Mouse (Mus musculus): ENCODE results near the gene Gm10638. TPM values are rescaled to one million over a fixed set of nuclear protein-coding genes. Genes with fewer than 3 reads are reported as not detected.

The Gm10638 gene
- polyA plus RNA-seq, 1 experiment from 2014 or later, result 5.9 TPM

DNA sequence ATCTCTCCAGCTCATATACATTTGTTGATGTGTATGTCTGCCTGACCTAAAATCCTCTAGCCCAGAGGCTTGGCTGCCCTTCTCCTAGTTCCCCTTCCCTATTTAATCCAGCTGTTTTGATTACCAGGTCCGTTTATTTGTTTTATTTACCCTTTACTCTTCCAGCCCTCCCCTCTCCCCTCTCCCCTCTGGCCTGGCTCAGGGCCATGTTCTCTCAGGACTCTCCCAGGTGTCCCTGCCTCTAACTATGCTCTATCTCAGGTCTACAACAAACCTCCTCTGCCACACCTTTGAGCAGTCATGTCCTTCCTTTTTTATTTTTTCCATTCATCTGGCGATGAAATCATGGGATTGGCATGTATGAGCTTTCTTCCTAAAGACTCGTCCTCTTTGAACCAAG, 15.2 kb upstream of the Gm10638 start:
- peaks cover 5% of the 10 kb centered on the region for H3K4me1 ChIP-seq (ENCODE audit: control insufficient read depth, insufficient read depth, low read length)
- 61% methylated on average over 3 of the region's 3 CpGs for WGBS
- no peaks in the 10 kb centered on the region for H3K9me3 ChIP-seq (ENCODE audit: control insufficient read depth, low read length)
- ATAC-seq (ENCODE audit: insufficient number of reproducible peaks, low FRiP score, low TSS enrichment, low read depth) (no peak), DNase-seq (ENCODE audit: low spot score) (no peak)
- no peak overlapping the region for H3K27ac ChIP-seq (replicated peaks; ENCODE audit: low read depth, low read length)
- no peak overlapping the region for H3K4me2 ChIP-seq (ENCODE audit: low read depth, severe bottlenecking)
- no peak overlapping the region for H3K9ac ChIP-seq (ENCODE audit: low read length)
- no peaks in the 10 kb centered on the region for H3K27me3 ChIP-seq (ENCODE audit: control insufficient read depth, insufficient read depth, low read length)
- no peak overlapping the region for H3K4me3 ChIP-seq (ENCODE audit: low read depth, low read length)
- H3K36me3 ChIP-seq (ENCODE audit: control insufficient read depth, insufficient read depth, low read length), result no peaks in the 10 kb centered on the region

DNA sequence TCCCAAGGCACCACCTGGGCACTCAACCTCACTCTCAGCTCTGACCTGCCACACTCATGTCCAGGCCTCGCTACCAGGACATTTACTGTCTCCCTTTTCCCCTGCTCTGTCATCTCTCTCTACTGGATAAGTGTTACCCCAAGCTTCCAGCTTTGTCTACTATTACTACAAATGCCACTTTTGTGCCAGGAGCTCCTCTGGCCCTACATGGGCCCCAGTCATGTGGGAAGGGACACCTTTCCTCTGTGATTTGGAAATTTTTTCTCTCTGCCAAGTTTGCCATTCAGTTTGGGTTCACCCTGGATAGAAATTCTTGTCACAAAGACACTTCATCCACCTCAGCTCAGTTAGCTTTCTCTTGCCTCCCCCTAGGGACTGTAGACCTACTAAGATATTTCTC, 14.6 kb upstream of the Gm10638 start:
- no peak for DNase-seq (ENCODE audit: low spot score)
- peaks cover 8% of the 10 kb centered on the region for H3K4me1 ChIP-seq (ENCODE audit: control insufficient read depth, insufficient read depth, low read length)
- H3K4me2 ChIP-seq (ENCODE audit: low read depth, severe bottlenecking), result no peak overlapping the region
- H3K36me3 ChIP-seq (ENCODE audit: control insufficient read depth, insufficient read depth, low read length), result no peaks in the 10 kb centered on the region
- H3K27me3 ChIP-seq (ENCODE audit: control insufficient read depth, insufficient read depth, low read length), result no peaks in the 10 kb centered on the region
- H3K27ac ChIP-seq (replicated peaks; ENCODE audit: low read depth, low read length), result no peak overlapping the region
- ATAC-seq (ENCODE audit: insufficient number of reproducible peaks, low FRiP score, low TSS enrichment, low read depth), result no peak
- no peak overlapping the region for H3K9ac ChIP-seq (ENCODE audit: low read length)
- no peaks in the 10 kb centered on the region for H3K9me3 ChIP-seq (ENCODE audit: control insufficient read depth, low read length)
- no peak overlapping the region for H3K4me3 ChIP-seq (ENCODE audit: low read depth, low read length)
- 88% methylated on average over 1 of the region's 1 CpGs for WGBS

DNA sequence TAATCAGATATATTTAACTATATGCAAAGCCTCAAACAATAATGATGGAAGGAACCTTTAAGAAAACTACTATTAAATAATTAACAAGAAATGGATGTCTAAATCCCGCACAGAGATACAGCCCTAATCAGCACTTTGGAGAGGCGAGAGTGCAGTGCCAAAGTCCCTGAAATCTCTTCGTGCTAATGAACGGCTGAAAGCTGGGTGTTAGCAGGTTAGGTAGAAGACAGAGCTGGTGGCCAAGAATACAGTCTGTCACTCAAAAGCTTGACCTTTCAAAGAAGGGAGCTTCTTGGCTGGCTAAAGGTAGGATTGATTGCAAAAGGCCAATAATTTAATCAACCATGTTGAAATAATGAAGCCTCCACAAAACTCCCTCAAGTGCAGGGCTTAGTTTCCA, 11.3 kb upstream of the Gm10638 start:
- Histone ChIP-seq H3K9me3 (ENCODE audit: control insufficient read depth, low read length) (no peaks in the 10 kb centered on the region), H3K27me3 (ENCODE audit: control insufficient read depth, insufficient read depth, low read length) (no peaks in the 10 kb centered on the region), H3K4me2 (ENCODE audit: low read depth, severe bottlenecking) (no peak overlapping the region), H3K4me3 (ENCODE audit: low read depth, low read length) (no peak overlapping the region), H3K9ac (ENCODE audit: low read length) (no peak overlapping the region), H3K4me1 (ENCODE audit: control insufficient read depth, insufficient read depth, low read length) (peaks cover 6% of the 10 kb centered on the region; the same call in 1 of the 2 replicates), H3K36me3 (ENCODE audit: control insufficient read depth, insufficient read depth, low read length) (no peaks in the 10 kb centered on the region), H3K27ac (replicated peaks; ENCODE audit: low read depth, low read length) (no peak overlapping the region)
- DNase-seq (ENCODE audit: low spot score) (no peak), ATAC-seq (ENCODE audit: insufficient number of reproducible peaks, low FRiP score, low TSS enrichment, low read depth) (no peak)
- 85% methylated on average over 4 of the region's 4 CpGs for WGBS

DNA sequence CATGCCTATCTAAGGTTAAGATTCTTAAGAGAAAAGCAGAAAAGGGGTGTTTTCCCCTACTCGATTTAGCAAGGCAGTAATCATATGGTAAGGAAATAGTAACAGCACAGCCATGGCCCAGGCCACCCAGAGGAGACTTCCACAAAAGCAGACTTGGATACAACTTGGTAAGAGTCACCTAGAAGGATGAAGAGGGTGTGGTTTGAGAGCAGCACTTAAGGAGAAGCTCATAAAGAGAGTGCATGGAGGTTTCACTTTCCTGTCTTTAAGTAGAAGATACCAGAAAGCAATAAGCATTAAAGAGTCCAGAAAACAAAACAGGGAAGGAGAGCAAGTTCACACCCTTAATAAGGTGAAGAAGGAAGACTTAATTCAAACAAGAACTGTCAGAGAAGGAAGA, 10.5 kb upstream of the Gm10638 start:
- 70% methylated on average over 1 of the region's 1 CpGs for WGBS

DNA sequence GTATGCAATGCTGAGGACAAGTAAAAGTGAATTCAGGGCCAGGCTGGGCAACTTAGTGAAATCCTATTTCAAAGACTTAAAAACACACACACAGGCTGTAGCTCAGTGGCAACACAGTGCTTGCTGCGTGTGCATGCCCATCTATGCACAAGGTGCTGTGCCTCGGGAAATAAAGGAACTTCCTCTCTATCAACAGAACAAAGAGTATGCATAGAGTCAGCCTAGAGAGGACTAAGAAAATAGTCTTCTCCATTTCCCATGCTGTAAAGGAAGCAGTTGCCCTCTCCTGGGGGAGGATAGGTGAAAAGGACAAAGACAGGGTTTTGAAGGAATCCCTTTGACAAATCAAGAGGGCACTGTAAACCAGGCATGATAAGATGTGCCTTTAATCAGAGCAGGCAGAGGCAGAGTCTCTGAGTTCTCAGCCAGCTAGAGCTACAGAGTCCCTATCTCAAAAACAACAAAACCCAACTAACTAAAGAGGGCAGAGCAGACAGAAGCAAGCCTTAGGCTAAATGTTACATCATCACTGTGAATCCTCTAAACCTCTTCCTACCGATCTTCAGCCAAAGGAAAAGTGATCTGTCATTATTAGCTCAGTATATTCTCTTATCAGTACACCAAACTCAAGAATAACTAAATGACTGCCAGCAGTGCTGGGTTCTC, 9.9 kb upstream of the Gm10638 start:
- no peaks in the 10 kb centered on the region for H3K36me3 ChIP-seq (ENCODE audit: control insufficient read depth, insufficient read depth, low read length)
- H3K4me2 ChIP-seq (ENCODE audit: low read depth, severe bottlenecking), result no peak overlapping the region
- no peak for DNase-seq (ENCODE audit: low spot score)
- ATAC-seq (ENCODE audit: insufficient number of reproducible peaks, low FRiP score, low TSS enrichment, low read depth), result no peak
- H3K27me3 ChIP-seq (ENCODE audit: control insufficient read depth, insufficient read depth, low read length), result no peaks in the 10 kb centered on the region
- H3K4me3 ChIP-seq (ENCODE audit: low read depth, low read length), result no peak overlapping the region
- 61% methylated on average over 3 of the region's 3 CpGs for WGBS
- no peak overlapping the region for H3K9ac ChIP-seq (ENCODE audit: low read length)
- no peaks in the 10 kb centered on the region for H3K9me3 ChIP-seq (ENCODE audit: control insufficient read depth, low read length)
- H3K4me1 ChIP-seq (ENCODE audit: control insufficient read depth, insufficient read depth, low read length), result peaks cover 6% of the 10 kb centered on the region; the same call in 1 of the 2 replicates
- no peak overlapping the region for H3K27ac ChIP-seq (replicated peaks; ENCODE audit: low read depth, low read length)

More for the DNA sequence above, 10.5 kb upstream of the Gm10638 start:
- no peak overlapping the region for H3K27ac ChIP-seq (replicated peaks; ENCODE audit: low read depth, low read length)
- no peak for DNase-seq (ENCODE audit: low spot score)
- no peaks in the 10 kb centered on the region for H3K36me3 ChIP-seq (ENCODE audit: control insufficient read depth, insufficient read depth, low read length)
- no peaks in the 10 kb centered on the region for H3K9me3 ChIP-seq (ENCODE audit: control insufficient read depth, low read length)
- H3K4me2 ChIP-seq (ENCODE audit: low read depth, severe bottlenecking), result no peak overlapping the region
- no peak overlapping the region for H3K9ac ChIP-seq (ENCODE audit: low read length)
- no peak for ATAC-seq (ENCODE audit: insufficient number of reproducible peaks, low FRiP score, low TSS enrichment, low read depth)
- no peaks in the 10 kb centered on the region for H3K27me3 ChIP-seq (ENCODE audit: control insufficient read depth, insufficient read depth, low read length)
- no peak overlapping the region for H3K4me3 ChIP-seq (ENCODE audit: low read depth, low read length)
- H3K4me1 ChIP-seq (ENCODE audit: control insufficient read depth, insufficient read depth, low read length), result peaks cover 6% of the 10 kb centered on the region; the same call in 1 of the 2 replicates

DNA sequence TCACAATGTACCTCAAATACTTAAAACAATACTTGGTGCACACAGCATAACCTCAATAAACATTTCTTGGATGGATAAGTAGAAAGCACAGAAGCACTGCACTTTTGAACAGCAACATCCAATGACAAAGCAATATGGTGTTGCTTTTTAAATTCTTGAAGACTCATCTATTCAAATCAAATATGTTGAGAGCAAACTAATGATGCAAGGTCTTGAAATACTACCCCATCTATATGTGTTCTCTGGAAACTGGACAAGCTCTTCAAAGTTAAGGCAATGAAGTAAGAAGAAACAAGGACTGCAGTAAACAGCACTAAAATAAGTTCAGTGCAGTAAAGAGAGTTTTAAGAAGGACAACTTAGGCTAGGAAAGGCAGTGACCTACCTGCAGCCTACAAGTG, 4.6 kb upstream of the Gm10638 start:
- Histone ChIP-seq H3K4me1 (ENCODE audit: control insufficient read depth, insufficient read depth, low read length) (peaks cover 4% of the 10 kb centered on the region; the same call in 1 of the 2 replicates), H3K27me3 (ENCODE audit: control insufficient read depth, insufficient read depth, low read length) (no peaks in the 10 kb centered on the region), H3K4me3 (ENCODE audit: low read depth, low read length) (no peak overlapping the region), H3K36me3 (ENCODE audit: control insufficient read depth, insufficient read depth, low read length) (no peaks in the 10 kb centered on the region), H3K9me3 (ENCODE audit: control insufficient read depth, low read length) (no peaks in the 10 kb centered on the region), H3K9ac (ENCODE audit: low read length) (no peak overlapping the region), H3K27ac (replicated peaks; ENCODE audit: low read depth, low read length) (no peak overlapping the region), H3K4me2 (ENCODE audit: low read depth, severe bottlenecking) (no peak overlapping the region)
- DNase-seq (ENCODE audit: low spot score), result no peak
- no peak for ATAC-seq (ENCODE audit: insufficient number of reproducible peaks, low FRiP score, low TSS enrichment, low read depth)

DNA sequence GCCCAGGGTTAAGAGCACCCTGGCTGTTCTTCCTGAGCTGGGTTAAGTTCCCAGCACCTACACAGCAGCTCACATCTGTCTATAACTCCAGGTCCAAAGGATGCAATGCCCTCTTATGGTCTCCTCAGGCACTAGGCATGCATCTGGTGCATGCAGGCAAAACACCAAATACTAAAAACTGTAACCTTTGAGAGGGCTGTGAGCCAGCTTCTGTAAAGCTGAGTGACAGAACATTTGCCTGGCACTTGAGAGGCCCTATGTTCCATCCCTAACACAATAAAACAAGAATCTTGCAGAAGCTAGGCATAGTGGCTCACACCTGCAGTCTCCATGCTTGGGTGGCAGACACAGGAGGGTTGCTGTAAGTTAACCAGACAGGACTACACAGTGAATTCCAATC, 3.9 kb upstream of the Gm10638 start:
- Histone ChIP-seq H3K36me3 (ENCODE audit: control insufficient read depth, insufficient read depth, low read length) (no peaks in the 10 kb centered on the region), H3K27ac (replicated peaks; ENCODE audit: low read depth, low read length) (no peak overlapping the region), H3K4me1 (ENCODE audit: control insufficient read depth, insufficient read depth, low read length) (peaks cover 6% of the 10 kb centered on the region; the same call in 1 of the 2 replicates), H3K9me3 (ENCODE audit: control insufficient read depth, low read length) (no peaks in the 10 kb centered on the region), H3K4me3 (ENCODE audit: low read depth, low read length) (no peak overlapping the region), H3K27me3 (ENCODE audit: control insufficient read depth, insufficient read depth, low read length) (no peaks in the 10 kb centered on the region), H3K9ac (ENCODE audit: low read length) (no peak overlapping the region), H3K4me2 (ENCODE audit: low read depth, severe bottlenecking) (no peak overlapping the region)
- ATAC-seq (ENCODE audit: insufficient number of reproducible peaks, low FRiP score, low TSS enrichment, low read depth) (no peak), DNase-seq (ENCODE audit: low spot score) (no peak)

DNA sequence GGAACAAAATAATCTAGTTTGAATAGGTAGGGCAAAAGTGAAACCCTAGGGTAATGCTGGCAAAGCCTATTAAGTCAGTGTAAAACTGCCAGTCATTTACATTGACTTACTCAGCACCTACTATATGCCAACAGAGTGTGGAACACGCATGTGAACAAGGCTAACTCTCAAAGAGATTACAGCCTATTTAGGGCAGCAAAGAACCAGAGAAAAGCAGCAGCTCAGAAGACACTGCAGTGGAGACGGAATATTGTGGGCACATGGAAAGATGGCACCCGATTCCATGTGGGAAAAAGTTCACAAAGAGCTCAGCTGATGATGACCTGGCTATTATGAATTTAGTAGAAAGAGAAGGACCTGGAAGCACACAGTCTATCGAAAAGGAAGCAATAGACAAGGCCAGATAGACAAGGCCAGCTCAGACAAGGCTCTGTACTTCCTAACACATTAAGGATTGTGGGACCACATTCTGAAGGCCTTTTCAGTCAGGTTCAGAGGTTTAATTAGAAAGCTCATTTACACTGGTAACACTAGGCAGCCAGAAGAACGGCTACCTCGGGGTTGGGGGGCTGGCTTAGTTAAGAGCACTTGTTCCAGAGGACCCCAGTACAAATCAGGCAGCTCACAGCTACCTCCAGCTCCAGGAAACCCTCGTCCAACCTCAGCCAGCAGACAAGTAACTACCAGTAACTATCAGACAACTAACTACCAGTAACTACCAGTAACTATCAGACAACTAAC, 2.7 kb upstream of the Gm10638 start:
- 83% methylated on average over 7 of the region's 7 CpGs for WGBS
- Histone ChIP-seq H3K36me3 (ENCODE audit: control insufficient read depth, insufficient read depth, low read length) (no peaks in the 10 kb centered on the region), H3K27ac (replicated peaks; ENCODE audit: low read depth, low read length) (no peak overlapping the region), H3K4me3 (ENCODE audit: low read depth, low read length) (no peak overlapping the region), H3K4me1 (ENCODE audit: control insufficient read depth, insufficient read depth, low read length) (peaks cover 6% of the 10 kb centered on the region; the same call in 1 of the 2 replicates), H3K4me2 (ENCODE audit: low read depth, severe bottlenecking) (no peak overlapping the region), H3K9ac (ENCODE audit: low read length) (no peak overlapping the region), H3K9me3 (ENCODE audit: control insufficient read depth, low read length) (no peaks in the 10 kb centered on the region), H3K27me3 (ENCODE audit: control insufficient read depth, insufficient read depth, low read length) (no peaks in the 10 kb centered on the region)
- no peak for ATAC-seq (ENCODE audit: insufficient number of reproducible peaks, low FRiP score, low TSS enrichment, low read depth)
- DNase-seq (ENCODE audit: low spot score), result no peak

Measured in limb, embryonic 11.5 days (tissue).